Mouse (Mus musculus) bone marrow macrophage, adult 2 months (primary cell): ENCODE results near the gene Pld5.

Source experiments
- CTCF ChIP-seq: IDR thresholded peaks from 2 replicates; pipeline ENCODE4 v1.5.1; 2012; ENCODE audit warnings: low read depth, mild to moderate bottlenecking, low read length, moderate library complexity
- POLR2A ChIP-seq: IDR thresholded peaks from 2 replicates; pipeline ENCODE4 v1.6.1; 2012; ENCODE audit warnings: mild to moderate bottlenecking, low read depth, low read length, borderline replicate concordance

- TF ChIP-seq CTCF (no peak), POLR2A (no peak)
These were observed 56.9 kb downstream of the Pld5 start for GRCm38 (mm10) chr1:176218217-176218616.
